Mouse (Mus musculus) testis, adult 2 months (tissue): ENCODE measurements around the gene Crnkl1.

Experiments used
- CTCF ChIP-seq: fragments of 200-500 bp; IDR thresholded peaks from 2 replicates; pipeline ENCODE4 v1.5.1; 2012; ENCODE audit warnings: low read depth, mild to moderate bottlenecking, inconsistent platforms, low read length, moderate library complexity; ENCODE audit not compliant: control insufficient read depth, insufficient read depth, insufficient replicate concordance
- POLR2A ChIP-seq: fragments of 200-500 bp; IDR thresholded peaks from 2 replicates; pipeline ENCODE4 v1.6.1; 2012; ENCODE audit warnings: low read depth, mild to moderate bottlenecking, inconsistent platforms, low read length, moderate library complexity; ENCODE audit not compliant: control insufficient read depth

GRCm38 (mm10) chr2:145887937-145888765, 46.7 kb downstream of the Crnkl1 start:
- TF ChIP-seq POLR2A (no peak), CTCF (peak; percentile 51; the same call in 1 of the 2 replicates)
